Mouse (Mus musculus): ENCODE measurements around the gene Ctdspl. TPM values are rescaled to one million over a fixed set of nuclear protein-coding genes. Genes with fewer than 3 reads are reported as not detected.
A peak's percentile ranks its signal among the peaks of the same experiment; 100 is the strongest.

Ctdspl gene
- total RNA-seq, 2 experiments from 2014 or later = 28.8 to 30.7 TPM

- no peak for DNase-seq
Measured at GRCm38 (mm10) chr9:118990490-118990889, 64.2 kb downstream of the Ctdspl start.

GRCm38 (mm10) chr9:118991750-118992585 is 65.7 kb downstream of the Ctdspl start:
- no peak for DNase-seq

DNA sequence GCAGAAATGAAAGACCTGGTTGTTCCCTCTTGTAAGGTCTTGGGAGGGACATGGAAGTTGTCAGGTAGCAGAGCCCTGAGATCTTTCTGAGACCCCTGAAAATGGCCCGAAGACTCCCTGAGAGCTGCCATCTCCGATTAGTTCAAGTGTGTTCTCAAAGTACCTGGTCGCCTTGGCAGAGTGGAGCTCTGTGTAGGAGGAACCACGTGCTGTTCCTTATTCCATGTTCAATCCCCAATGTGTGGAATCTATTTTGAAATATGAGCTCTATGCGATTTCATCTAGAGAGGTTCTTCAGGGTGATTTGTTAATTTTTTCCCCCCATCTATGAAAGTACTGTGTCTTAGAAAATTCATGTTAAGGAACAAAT is 66.3 kb downstream of the Ctdspl start:
- DNase-seq = no peak

DNA sequence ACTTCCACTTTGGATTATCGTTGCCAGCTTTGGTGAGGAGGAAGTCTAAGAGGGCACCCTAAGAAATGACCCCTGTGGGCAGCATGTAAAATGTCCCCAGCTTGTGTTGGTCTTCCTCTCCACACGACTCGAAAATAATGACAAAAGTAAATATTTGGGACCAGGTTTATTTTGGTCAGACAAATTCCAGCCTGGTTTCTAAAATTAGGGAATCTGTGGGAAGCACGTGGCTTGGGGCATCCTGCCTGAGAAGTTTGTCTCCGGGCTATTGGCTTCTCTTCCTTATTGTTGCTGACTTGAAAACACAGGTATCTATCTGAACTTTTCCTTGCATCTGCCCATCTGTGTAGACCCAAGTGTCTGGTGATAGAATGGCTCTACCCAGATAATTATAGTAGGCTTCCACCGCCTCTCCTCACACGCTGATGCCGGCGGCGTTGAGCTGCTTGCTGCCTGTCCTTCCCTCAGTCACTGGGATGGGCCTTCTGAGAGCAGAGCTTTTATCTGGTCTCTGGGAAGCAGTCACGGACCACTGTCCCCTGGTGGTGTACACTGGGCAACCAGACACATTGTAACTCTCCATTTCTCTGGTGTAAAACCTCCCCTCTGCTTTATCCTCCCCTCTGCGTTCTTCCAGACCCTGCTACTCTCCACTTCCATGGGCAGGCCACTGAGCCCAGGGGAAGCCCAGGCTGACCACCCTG is 68.4 kb downstream of the Ctdspl start:
- DNase-seq = no peak

DNA sequence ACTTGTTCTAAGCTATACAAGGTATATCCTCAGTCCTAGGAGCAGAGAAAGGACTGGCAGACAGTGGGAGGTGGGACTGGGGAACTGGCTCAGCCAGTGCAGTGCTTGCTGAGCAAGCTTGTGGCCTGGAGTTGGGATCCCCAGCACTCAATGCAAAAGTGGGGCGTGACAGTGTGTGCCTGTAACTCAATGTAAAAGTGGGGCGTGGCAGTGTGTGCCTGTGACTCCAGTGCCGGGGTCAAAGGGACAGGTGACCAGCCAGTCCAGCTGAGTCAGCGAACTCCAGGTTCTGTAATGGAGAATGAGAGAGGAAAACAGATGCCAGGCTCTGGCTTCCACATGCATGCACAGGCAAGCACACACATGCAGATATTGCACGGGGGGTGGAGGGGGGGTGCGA is 69.3 kb downstream of the Ctdspl start:
- no peak for DNase-seq

DNA sequence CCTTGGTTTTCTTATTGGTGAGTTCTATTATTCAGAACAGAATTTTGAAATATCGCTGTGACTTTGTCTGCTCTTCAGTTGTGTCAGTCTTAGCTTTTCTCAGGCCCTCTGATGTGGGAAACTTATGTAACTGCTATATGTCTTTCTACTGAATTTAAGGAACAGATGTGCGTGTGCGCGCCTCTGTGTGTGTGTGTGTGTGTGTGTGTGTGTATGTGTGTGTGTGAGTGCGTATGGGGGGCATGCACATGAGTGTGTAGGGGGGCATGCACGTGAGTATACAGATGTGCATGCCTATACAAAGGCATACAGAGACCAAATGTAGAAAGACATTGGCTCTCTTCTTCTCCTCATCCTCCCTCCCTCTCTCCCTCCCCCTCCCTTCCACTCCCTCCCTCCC is 71.0 kb downstream of the Ctdspl start:
- no peak for DNase-seq

DNA sequence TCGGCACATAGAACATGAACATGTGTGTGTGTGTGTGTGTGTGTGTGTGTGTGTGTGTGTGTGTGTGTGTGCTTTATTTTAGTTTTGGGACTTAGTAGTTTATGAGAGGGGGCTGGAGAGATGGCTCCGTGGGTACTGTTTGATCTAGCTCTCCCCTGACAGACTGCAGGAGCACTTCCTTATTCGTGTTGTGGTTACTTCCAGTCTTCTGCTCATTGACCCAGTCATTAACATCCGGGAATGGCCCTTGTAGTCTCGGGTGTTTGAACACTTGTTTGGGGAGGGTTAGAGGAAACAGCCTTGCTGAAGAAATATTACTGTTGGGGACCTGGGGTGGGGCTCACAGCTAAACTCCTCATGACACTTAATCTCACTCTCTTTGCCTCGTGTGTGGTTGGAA is 73.9 kb downstream of the Ctdspl start:
- no peak for DNase-seq

DNA sequence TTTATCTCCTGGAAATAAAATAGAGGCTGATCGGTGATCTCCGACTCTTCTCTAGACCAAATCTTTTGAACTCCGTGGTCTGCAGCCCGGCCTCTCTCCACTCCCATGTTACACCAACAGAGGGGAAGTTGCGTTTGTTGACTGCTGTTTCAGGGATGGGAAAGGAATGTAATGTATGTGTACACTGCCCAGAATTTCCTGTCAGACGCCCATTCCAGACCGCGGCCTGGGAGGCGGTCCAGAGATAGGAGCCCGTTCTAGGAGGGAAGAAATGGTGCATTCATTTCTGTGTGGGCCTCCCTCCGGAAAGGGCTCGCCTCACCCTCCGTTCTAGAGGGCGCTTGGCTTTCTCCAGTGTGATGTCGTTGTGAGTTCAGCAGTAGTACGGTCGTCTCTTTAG is 76.0 kb downstream of the Ctdspl start:
- DNase-seq = no peak

GRCm38 (mm10) chr9:119003990-119004702 is 77.9 kb downstream of the Ctdspl start:
- no peak for DNase-seq

- DNase-seq = no peak
Measured at GRCm38 (mm10) chr9:119004703-119005076, 78.4 kb downstream of the Ctdspl start.

GRCm38 (mm10) chr9:119005303-119006029 is 79.2 kb downstream of the Ctdspl start:
- no peak for DNase-seq

DNA sequence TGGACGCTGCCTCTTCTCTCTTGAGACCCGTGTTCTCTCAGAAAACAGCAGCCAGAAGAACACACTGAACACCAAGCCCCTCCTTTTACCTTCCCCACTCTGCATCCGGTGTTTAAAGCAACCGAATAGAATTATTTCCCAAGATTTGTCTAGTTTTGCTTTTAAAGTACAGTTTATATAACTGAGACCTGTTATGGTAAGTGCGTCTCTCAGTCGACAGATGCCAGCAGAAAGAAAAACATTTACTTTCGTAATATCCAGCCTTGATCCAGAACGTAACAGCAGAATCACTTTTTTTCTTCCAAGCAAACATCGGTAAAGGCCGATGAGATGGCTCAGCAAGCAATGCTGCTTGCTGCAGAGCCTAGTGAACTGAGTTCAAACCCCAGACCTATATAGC is 81.0 kb downstream of the Ctdspl start:
- no peak for DNase-seq

GRCm38 (mm10) chr9:119008871-119009270 is 82.6 kb downstream of the Ctdspl start:
- no peak for DNase-seq

DNA sequence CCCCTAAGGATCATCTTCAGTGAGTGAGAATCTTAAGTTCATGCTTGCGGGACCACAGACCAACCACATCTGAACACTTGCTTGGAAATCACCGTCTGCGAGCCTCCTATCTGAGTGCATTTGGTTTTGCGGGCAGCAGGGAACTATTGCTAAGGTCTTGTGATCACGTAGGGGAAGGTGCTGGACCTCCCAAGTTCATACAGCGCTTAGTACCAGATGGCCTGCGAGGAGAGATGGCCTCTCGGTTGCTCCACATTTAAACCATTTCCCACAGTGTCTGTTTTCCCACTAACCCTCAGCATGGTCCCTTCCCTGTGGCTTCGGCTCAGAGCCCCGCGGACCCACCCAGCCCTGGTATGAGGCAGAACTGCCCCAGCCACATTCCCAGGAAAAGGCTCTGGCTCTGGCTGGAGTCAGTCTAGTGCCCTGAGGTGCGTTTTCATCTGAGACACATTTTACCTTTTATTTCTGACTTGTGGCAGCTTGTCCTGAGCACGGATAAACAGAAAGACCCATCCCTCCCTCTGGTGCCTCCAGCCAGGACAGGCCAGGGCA is 84.0 kb downstream of the Ctdspl start:
- DNase-seq = no peak

- DNase-seq = no peak
Measured at GRCm38 (mm10) chr9:119016785-119017507, 90.7 kb downstream of the Ctdspl start.

DNA sequence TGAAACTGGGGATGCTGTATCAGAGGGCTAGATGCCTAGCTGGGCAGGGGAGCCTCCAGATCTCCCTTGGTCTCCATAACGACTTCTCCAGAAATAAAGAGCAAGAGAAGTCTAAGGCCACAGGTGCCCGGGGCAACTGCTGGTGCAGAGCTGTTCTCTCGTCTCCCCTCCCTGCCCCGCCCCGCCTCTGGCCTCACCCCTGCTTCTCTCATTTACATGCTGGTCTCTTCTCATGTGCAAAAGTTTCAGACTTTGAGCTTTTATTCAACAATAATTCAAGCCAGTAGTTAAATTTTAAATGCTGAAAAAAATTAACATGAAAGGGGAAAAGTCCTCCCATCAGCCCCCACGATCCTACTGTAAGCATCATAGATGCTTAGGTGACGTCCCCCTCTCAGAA is 95.5 kb downstream of the Ctdspl start:
- no peak for DNase-seq

DNA sequence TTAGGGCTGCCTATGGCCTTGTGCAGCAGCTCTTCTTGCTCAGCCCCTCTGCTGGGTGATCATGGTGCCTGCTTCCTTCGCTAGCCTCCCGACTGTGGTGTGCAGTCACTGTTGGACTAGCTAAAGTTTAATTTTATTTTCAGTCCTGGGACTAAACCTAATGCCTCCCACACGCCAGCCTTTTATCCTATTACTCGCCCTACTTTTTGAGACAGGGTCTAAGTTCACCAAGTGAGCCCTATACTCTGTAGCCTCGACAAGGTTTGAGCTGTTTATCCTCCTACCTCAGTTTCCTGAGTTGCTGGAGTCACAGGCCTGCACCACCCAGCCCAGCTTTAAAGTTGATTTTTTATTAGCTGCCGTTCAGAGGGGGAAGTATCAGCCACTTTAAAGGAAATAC is 99.0 kb downstream of the Ctdspl start:
- no peak for DNase-seq

- DNase-seq = no peak
Measured at GRCm38 (mm10) chr9:119025832-119026331, 99.6 kb downstream of the Ctdspl start.

GRCm38 (mm10) chr9:119027337-119027736 is 101.1 kb downstream of the Ctdspl start:
- DNase-seq = no peak

DNA sequence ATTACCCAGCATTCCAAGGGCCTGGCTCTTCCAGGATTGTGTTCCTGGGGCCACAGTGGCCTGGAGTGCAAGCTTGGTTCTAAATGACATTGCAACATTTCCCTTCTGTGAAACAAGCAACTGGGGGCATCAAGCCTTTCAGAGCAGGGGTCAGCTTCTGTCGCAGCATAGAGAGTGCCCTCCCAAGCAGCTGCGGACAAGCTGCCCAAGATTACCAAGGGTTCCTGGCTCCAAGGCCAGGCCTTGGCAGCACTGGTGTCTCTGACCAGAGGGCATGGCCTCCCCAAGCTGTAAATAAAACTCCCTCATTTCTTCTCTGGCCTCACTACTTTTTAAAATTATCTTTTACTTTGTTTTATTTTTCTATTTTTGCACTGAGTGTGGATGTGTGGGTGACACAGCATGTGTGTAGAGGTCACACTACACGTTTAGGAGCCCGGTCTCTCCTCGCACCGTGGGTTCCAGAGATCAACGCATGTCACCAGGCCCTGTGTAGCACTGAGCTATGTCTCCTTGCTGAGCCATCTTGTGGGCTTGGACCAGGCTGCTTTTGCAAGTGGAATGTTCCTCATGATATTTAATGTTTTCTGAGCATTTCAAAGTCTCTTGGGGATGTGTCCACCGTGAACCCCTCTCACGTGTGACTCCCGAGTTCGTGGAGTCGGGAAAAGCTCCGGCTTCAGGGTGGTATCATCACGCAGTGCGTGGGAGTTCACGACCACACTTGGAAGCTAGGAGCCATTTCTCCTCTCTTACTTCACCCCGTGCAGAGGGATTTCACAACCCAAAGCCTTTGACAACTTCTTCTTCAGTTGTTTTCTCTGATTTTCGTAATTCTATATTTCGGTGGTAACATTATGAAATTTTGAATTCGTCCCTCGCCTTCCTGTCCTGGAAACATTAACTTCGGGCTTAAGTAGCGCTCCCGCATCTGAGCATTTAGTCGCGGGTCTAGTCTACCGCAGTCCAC is 102.3 kb downstream of the Ctdspl start:
- DNase-seq = peak; percentile 58

Data from adrenal gland, postnatal 10 days (tissue).